ENCODE assay signal across 8 mouse cellular contexts in the genomic region with DNA sequence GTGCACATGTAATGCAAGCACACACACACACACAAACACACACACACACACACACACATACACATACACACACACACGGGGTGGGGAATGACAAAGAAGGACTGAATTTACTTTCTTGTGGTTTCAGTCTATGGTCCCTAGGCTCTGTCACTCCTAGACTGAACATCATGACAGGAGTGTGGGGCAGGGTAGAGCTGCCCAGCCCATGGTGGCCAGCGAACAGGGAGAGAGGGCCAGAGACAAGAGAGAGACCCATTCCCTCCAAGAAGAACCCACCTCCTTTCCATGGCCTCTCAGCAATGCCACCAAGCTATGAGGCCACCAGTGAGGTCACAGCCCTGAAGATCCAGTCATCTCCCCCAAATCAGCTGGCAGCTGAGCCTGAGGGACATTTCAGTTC.
DNase-seq lines count a peak whose midpoint lies in the region; ATAC-seq and TF ChIP-seq lines count a peak whose summit lies in the region.

No protein-coding gene starts in this region.

- H3K9me3 ChIP-seq in neural tube, embryonic 11.5 days (ENCODE audit: control insufficient read depth, low read length): no peaks in the 10 kb centered on the region
- H3K9me3 ChIP-seq in liver, embryonic 15.5 days (replicated peaks): no peaks in the 10 kb centered on the region
- no peaks in the 10 kb centered on the region for H3K9me3 ChIP-seq in stomach, embryonic 16.5 days (replicated peaks; ENCODE audit: control insufficient read depth, low read length)

- H3K27ac ChIP-seq in gastrocnemius, adult 2 months: peak overlapping the region; percentile 59
- H3K27ac ChIP-seq in neural tube, embryonic 11.5 days (ENCODE audit: low read depth, low read length): peak overlapping the region; percentile 53; the same call in 1 of the 2 replicates
- peak overlapping the region; percentile 45; the same call in 1 of the 2 replicates for H3K27ac ChIP-seq in liver, embryonic 15.5 days (replicated peaks)
- peak overlapping the region; percentile 84 for H3K27ac ChIP-seq in stomach, embryonic 16.5 days (ENCODE audit: low read length)

- no peak overlapping the region for H3K4me2 ChIP-seq in neural tube, embryonic 11.5 days (ENCODE audit: low read depth)
- peak overlapping the region; percentile 64 for H3K4me2 ChIP-seq in liver, embryonic 15.5 days
- peak overlapping the region; percentile 52; the same call in 1 of the 2 replicates for H3K4me2 ChIP-seq in stomach, embryonic 16.5 days (ENCODE audit: low read depth, low read length)

- TF ChIP-seq CTCF in gastrocnemius, adult 2 months (IDR thresholded peaks at IDR 0.05): no peak

- no peaks in the 10 kb centered on the region for H3K27me3 ChIP-seq in neural tube, embryonic 11.5 days (ENCODE audit: control insufficient read depth, insufficient read depth, low read length)
- H3K27me3 ChIP-seq in liver, embryonic 15.5 days: peaks cover 7% of the 10 kb centered on the region; the same call in 1 of the 2 replicates
- H3K27me3 ChIP-seq in stomach, embryonic 16.5 days (ENCODE audit: control insufficient read depth, insufficient read depth, low read length): 0 out of 2 replicates have a peak, but pooled peaks cover 2% of the 10 kb centered on the region

- DNase-seq in gastrocnemius, adult 2 months: no peak
- DNase-seq in gastrocnemius, postnatal 14 days: no peak
- DNase-seq in neural tube, embryonic 11.5 days (ENCODE audit: low spot score): no peak
- DNase-seq in neural tube, embryonic 10.5 days (ENCODE audit: extremely low spot score, low spot score): no peak
- no peak for DNase-seq in cerebellum, postnatal 25 days
- no peak for DNase-seq in urinary bladder, postnatal 36 days (ENCODE audit: low spot score in 2 of 2)

- ATAC-seq in neural tube, embryonic 11.5 days (ENCODE audit: insufficient read depth, low FRiP score, low TSS enrichment): no peak
- ATAC-seq in liver, embryonic 15.5 days (ENCODE audit: insufficient read depth): no peak
- no peak for ATAC-seq in stomach, embryonic 16.5 days (ENCODE audit: insufficient read depth, low FRiP score)

- intact Hi-C loops in gastrocnemius, adult 2 months (cut with DNase I): no loop called here
- intact Hi-C loops in gastrocnemius, postnatal 14 days (cut with DNase I; ENCODE audit: low total_unique reads): no loop called here

- no peak overlapping the region for H3K9ac ChIP-seq in neural tube, embryonic 11.5 days (ENCODE audit: low read length)
- H3K9ac ChIP-seq in liver, embryonic 15.5 days: no peak overlapping the region
- H3K9ac ChIP-seq in stomach, embryonic 16.5 days (ENCODE audit: low read length): peak overlapping the region; percentile 49; the same call in 1 of the 2 replicates

- H3K36me3 ChIP-seq in neural tube, embryonic 11.5 days (ENCODE audit: control insufficient read depth, insufficient read depth, low read length): no peaks in the 10 kb centered on the region
- no peaks in the 10 kb centered on the region for H3K36me3 ChIP-seq in liver, embryonic 15.5 days (replicated peaks)
- H3K36me3 ChIP-seq in stomach, embryonic 16.5 days (ENCODE audit: control insufficient read depth, insufficient read depth, low read length): no peaks in the 10 kb centered on the region

- H3K4me3 ChIP-seq in gastrocnemius, adult 2 months: no peak overlapping the region; the same call in 1 of the 2 replicates
- no peak overlapping the region for H3K4me3 ChIP-seq in neural tube, embryonic 11.5 days (ENCODE audit: low read depth, low read length)
- no peak overlapping the region for H3K4me3 ChIP-seq in liver, embryonic 15.5 days (replicated peaks)
- no peak overlapping the region for H3K4me3 ChIP-seq in stomach, embryonic 16.5 days (replicated peaks; ENCODE audit: low read length)

- 60% methylated on average over 2 of the region's 2 CpGs for WGBS in neural tube, embryonic 11.5 days
- WGBS in liver, embryonic 15.5 days (ENCODE audit: insufficient replicate concordance): 31% methylated on average over 2 of the region's 2 CpGs
- WGBS in stomach, embryonic 16.5 days: 59% methylated on average over 2 of the region's 2 CpGs

- H3K4me1 ChIP-seq in neural tube, embryonic 11.5 days (ENCODE audit: control insufficient read depth, insufficient read depth, low read length): peaks cover 15% of the 10 kb centered on the region
- H3K4me1 ChIP-seq in liver, embryonic 15.5 days (replicated peaks): peaks cover 33% of the 10 kb centered on the region
- H3K4me1 ChIP-seq in stomach, embryonic 16.5 days (ENCODE audit: control insufficient read depth, insufficient read depth, low read length): peaks cover 34% of the 10 kb centered on the region
